Mouse (Mus musculus): ENCODE measurements around the gene Slc31a1.

GRCm38 (mm10) chr4:62328941-62329660, 31.4 kb upstream of the Slc31a1 start:
- TF ChIP-seq CTCF (IDR thresholded peaks at IDR 0.05; ENCODE audit: low read depth) (no peak), EP300 (IDR thresholded peaks at IDR 0.05; ENCODE audit: low read depth) (no peak)
